Mouse (Mus musculus): ENCODE measurements around the gene Ambra1. TPM values are rescaled to one million over a fixed set of nuclear protein-coding genes. Genes with fewer than 3 reads are reported as not detected.

Gene Ambra1
- polyA plus RNA-seq, 1 experiment: 19.3 TPM

GRCm38 (mm10) chr2:91894716-91895115 lies 164.8 kb downstream of the Ambra1 start:
- Histone ChIP-seq H3K36me3 (ENCODE audit: control insufficient read depth, insufficient read depth) (peaks cover 32% of the 10 kb centered on the region), H3K27me3 (ENCODE audit: control insufficient read depth, insufficient read depth, insufficient read length) (no peaks in the 10 kb centered on the region), H3ac (ENCODE audit: control insufficient read depth, insufficient read length) (no peak overlapping the region), H3K79me2 (ENCODE audit: control insufficient read depth, insufficient read depth) (no peaks in the 10 kb centered on the region), H3K4me2 (ENCODE audit: low read depth) (no peak overlapping the region), H3K4me3 (no peak overlapping the region)
- TF ChIP-seq MAX (IDR thresholded peaks at IDR 0.05; ENCODE audit: low read depth) (no peak), CEBPB (IDR thresholded peaks at IDR 0.05; ENCODE audit: insufficient read depth, poor library complexity, severe bottlenecking) (no peak), E2F4 (IDR thresholded peaks at IDR 0.05; ENCODE audit: insufficient read depth) (no peak), TCF12 (IDR thresholded peaks at IDR 0.05; ENCODE audit: insufficient read depth, poor library complexity, severe bottlenecking) (no peak), MYOD1 (IDR thresholded peaks at IDR 0.05; ENCODE audit: control insufficient read depth in 1 of 3, insufficient read length in 2 of 3, low read depth in 2 of 3) (no peak), TCF3 (IDR thresholded peaks at IDR 0.05; ENCODE audit: insufficient read length, low read depth) (no peak), SRF (IDR thresholded peaks at IDR 0.05; ENCODE audit: control insufficient read depth, insufficient read length, low read depth) (no peak), POLR2AphosphoS2 (IDR thresholded peaks at IDR 0.05; ENCODE audit: insufficient read length, low read depth) (no peak), MYOG (IDR thresholded peaks at IDR 0.05; ENCODE audit: control insufficient read depth in 1 of 3, insufficient read depth in 1 of 3, insufficient read length in 2 of 3, low read depth in 2 of 3) (no peak)

DNA sequence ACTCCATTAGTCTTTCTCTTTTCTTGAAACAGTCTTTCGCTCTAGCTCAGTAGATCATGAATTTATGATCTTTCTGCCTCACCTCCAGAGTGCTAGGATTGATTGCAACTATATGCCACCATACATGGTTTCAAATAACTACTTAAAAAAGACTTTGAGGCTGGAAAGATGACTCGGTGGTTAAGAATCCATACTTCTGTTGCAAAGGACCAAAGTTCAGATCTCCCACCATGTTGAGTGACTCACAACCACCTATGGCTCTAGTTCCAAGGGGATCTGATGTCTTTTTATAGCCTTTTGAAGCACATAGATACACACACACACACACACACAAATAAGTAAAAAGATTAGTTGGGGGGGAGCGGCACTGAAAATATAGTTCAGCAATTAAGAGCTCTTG lies 165.5 kb downstream of the Ambra1 start:
- peaks cover 31% of the 10 kb centered on the region for H3K36me3 ChIP-seq (ENCODE audit: control insufficient read depth, insufficient read depth)
- no peak overlapping the region for H3ac ChIP-seq (ENCODE audit: control insufficient read depth, insufficient read length)
- no peaks in the 10 kb centered on the region for H3K27me3 ChIP-seq (ENCODE audit: control insufficient read depth, insufficient read depth, insufficient read length)
- no peak for TF ChIP-seq REST (IDR thresholded peaks at IDR 0.05; ENCODE audit: insufficient read depth, insufficient read length)
- no peak for TF ChIP-seq MYOD1 (IDR thresholded peaks at IDR 0.05; ENCODE audit: control insufficient read depth in 1 of 3, insufficient read length in 2 of 3, low read depth in 2 of 3)
- TF ChIP-seq E2F4 (IDR thresholded peaks at IDR 0.05; ENCODE audit: insufficient read depth): no peak
- TF ChIP-seq USF1 (IDR thresholded peaks at IDR 0.05; ENCODE audit: low read depth): no peak
- TF ChIP-seq SRF (IDR thresholded peaks at IDR 0.05; ENCODE audit: control insufficient read depth, insufficient read length, low read depth): no peak
- no peak for TF ChIP-seq TCF12 (IDR thresholded peaks at IDR 0.05; ENCODE audit: insufficient read depth, poor library complexity, severe bottlenecking)
- no peak for TF ChIP-seq POLR2A (IDR thresholded peaks at IDR 0.05; ENCODE audit: insufficient read length, low read depth)
- no peak for TF ChIP-seq CEBPB (IDR thresholded peaks at IDR 0.05; ENCODE audit: insufficient read depth, poor library complexity, severe bottlenecking)
- no peak for TF ChIP-seq POLR2AphosphoS2 (IDR thresholded peaks at IDR 0.05; ENCODE audit: insufficient read length, low read depth)
- no peaks in the 10 kb centered on the region for H3K79me2 ChIP-seq (ENCODE audit: control insufficient read depth, insufficient read depth)
- H3K4me2 ChIP-seq (ENCODE audit: low read depth): no peak overlapping the region
- no peak overlapping the region for H3K4me3 ChIP-seq

GRCm38 (mm10) chr2:91897968-91898367 lies 168.0 kb downstream of the Ambra1 start:
- Histone ChIP-seq H3K4me3 (no peak overlapping the region), H3ac (ENCODE audit: control insufficient read depth, insufficient read length) (no peak overlapping the region), H3K36me3 (ENCODE audit: control insufficient read depth, insufficient read depth) (peaks cover 10% of the 10 kb centered on the region), H3K79me2 (ENCODE audit: control insufficient read depth, insufficient read depth) (no peaks in the 10 kb centered on the region), H3K27me3 (ENCODE audit: control insufficient read depth, insufficient read depth, insufficient read length) (no peaks in the 10 kb centered on the region), H3K4me2 (ENCODE audit: low read depth) (no peak overlapping the region)
- TF ChIP-seq USF1 (IDR thresholded peaks at IDR 0.05; ENCODE audit: low read depth) (no peak), MAX (IDR thresholded peaks at IDR 0.05; ENCODE audit: low read depth) (no peak), TCF3 (IDR thresholded peaks at IDR 0.05; ENCODE audit: insufficient read length, low read depth) (no peak), MYOG (IDR thresholded peaks at IDR 0.05; ENCODE audit: control insufficient read depth in 1 of 3, insufficient read depth in 1 of 3, insufficient read length in 2 of 3, low read depth in 2 of 3) (no peak), MYOD1 (IDR thresholded peaks at IDR 0.05; ENCODE audit: control insufficient read depth in 1 of 3, insufficient read length in 2 of 3, low read depth in 2 of 3) (no peak), POLR2A (IDR thresholded peaks at IDR 0.05; ENCODE audit: insufficient read length, low read depth) (no peak), REST (IDR thresholded peaks at IDR 0.05; ENCODE audit: insufficient read depth, insufficient read length) (no peak), E2F4 (IDR thresholded peaks at IDR 0.05; ENCODE audit: insufficient read depth) (no peak), SRF (IDR thresholded peaks at IDR 0.05; ENCODE audit: control insufficient read depth, insufficient read length, low read depth) (no peak), CEBPB (IDR thresholded peaks at IDR 0.05; ENCODE audit: insufficient read depth, poor library complexity, severe bottlenecking) (no peak), TCF12 (IDR thresholded peaks at IDR 0.05; ENCODE audit: insufficient read depth, poor library complexity, severe bottlenecking) (no peak), POLR2AphosphoS2 (IDR thresholded peaks at IDR 0.05; ENCODE audit: insufficient read length, low read depth) (no peak)

DNA sequence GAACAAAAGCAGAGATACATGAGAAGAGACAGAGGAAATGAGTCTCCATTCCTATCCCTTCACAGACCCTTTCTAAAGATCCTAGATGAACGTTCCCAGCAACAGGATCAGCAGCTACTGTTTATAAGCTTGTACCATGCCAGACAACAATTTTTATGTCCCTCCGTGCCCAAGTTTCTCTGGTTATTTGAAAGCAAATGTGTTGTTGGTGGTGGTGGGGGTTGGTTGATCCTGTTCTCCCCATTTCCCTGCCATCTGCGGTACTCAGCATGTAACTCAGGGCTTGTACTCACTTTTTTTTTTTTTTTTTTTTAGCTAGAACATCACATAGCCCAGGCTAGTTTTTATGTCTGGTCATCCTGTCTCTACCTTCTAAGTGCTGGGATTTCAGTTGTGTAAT lies 169.2 kb downstream of the Ambra1 start:
- Histone ChIP-seq H3K4me3 (no peak overlapping the region), H3ac (ENCODE audit: control insufficient read depth, insufficient read length) (no peak overlapping the region), H3K27me3 (ENCODE audit: control insufficient read depth, insufficient read depth, insufficient read length) (no peaks in the 10 kb centered on the region), H3K36me3 (ENCODE audit: control insufficient read depth, insufficient read depth) (peaks cover 10% of the 10 kb centered on the region), H3K4me2 (ENCODE audit: low read depth) (no peak overlapping the region), H3K79me2 (ENCODE audit: control insufficient read depth, insufficient read depth) (no peaks in the 10 kb centered on the region)
- TF ChIP-seq TCF12 (IDR thresholded peaks at IDR 0.05; ENCODE audit: insufficient read depth, poor library complexity, severe bottlenecking): no peak
- TF ChIP-seq SRF (IDR thresholded peaks at IDR 0.05; ENCODE audit: control insufficient read depth, insufficient read length, low read depth): no peak
- no peak for TF ChIP-seq REST (IDR thresholded peaks at IDR 0.05; ENCODE audit: insufficient read depth, insufficient read length)
- TF ChIP-seq MYOG (IDR thresholded peaks at IDR 0.05; ENCODE audit: control insufficient read depth in 1 of 3, insufficient read depth in 1 of 3, insufficient read length in 2 of 3, low read depth in 2 of 3): no peak
- no peak for TF ChIP-seq USF1 (IDR thresholded peaks at IDR 0.05; ENCODE audit: low read depth)
- no peak for TF ChIP-seq POLR2A (IDR thresholded peaks at IDR 0.05; ENCODE audit: insufficient read length, low read depth)
- TF ChIP-seq POLR2AphosphoS2 (IDR thresholded peaks at IDR 0.05; ENCODE audit: insufficient read length, low read depth): no peak
- no peak for TF ChIP-seq MAX (IDR thresholded peaks at IDR 0.05; ENCODE audit: low read depth)
- no peak for TF ChIP-seq MYOD1 (IDR thresholded peaks at IDR 0.05; ENCODE audit: control insufficient read depth in 1 of 3, insufficient read length in 2 of 3, low read depth in 2 of 3)
- no peak for TF ChIP-seq TCF3 (IDR thresholded peaks at IDR 0.05; ENCODE audit: insufficient read length, low read depth)
- no peak for TF ChIP-seq CEBPB (IDR thresholded peaks at IDR 0.05; ENCODE audit: insufficient read depth, poor library complexity, severe bottlenecking)
- no peak for TF ChIP-seq E2F4 (IDR thresholded peaks at IDR 0.05; ENCODE audit: insufficient read depth)

Data from myocyte (in vitro differentiated cells).